Mouse (Mus musculus): ENCODE measurements around the gene Cyp27a1. TPM values are rescaled to one million over a fixed set of nuclear protein-coding genes. Genes with fewer than 3 reads are reported as not detected.
A peak's percentile ranks its signal among the peaks of the same experiment; 100 is the strongest.

The Cyp27a1 gene
- total and polyA plus RNA-seq, 2 experiments: 259 to 607 TPM

GRCm38 (mm10) chr1:74774062-74774461 lies 60.7 kb downstream of the Cyp27a1 start:
- WGBS: 51% methylated on average over 7 of the region's 7 CpGs

DNA sequence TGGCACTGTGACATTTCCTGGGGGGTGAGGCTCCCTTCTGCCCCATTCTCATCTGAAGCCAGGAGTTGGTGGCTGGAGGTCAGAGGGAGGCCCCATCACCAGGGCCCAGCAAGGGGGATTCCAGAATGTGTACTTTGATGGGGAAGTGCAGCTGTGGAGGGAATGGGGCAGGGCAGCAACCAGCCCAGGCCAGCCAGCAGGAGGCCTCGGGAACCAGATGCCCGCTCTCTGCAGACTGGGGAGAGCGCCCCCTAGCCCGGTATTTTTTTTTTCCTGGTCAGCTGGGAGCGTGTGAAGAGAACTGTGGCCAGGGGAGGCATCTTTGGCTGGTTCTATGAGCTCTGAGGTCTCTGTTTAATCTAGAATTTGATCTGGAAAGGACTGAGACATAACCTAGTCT lies 62.4 kb downstream of the Cyp27a1 start:
- H3K27me3 ChIP-seq (ENCODE audit: control insufficient read depth, insufficient read depth, low read length): peaks cover 15% of the 10 kb centered on the region

More at GRCm38 (mm10) chr1:74774062-74774461, 60.7 kb downstream of the Cyp27a1 start:
- H3K79me2 ChIP-seq (ENCODE audit: control insufficient read depth, insufficient read depth, low read length): no peaks in the 10 kb centered on the region
- H3K27ac ChIP-seq (replicated peaks; ENCODE audit: insufficient read depth, low read depth, low read length): no peak overlapping the region
- H3K4me3 ChIP-seq (ENCODE audit: insufficient read depth, low read depth, low read length): no peak overlapping the region
- H3K27me3 ChIP-seq (ENCODE audit: control insufficient read depth, insufficient read depth, low read length): peaks cover 23% of the 10 kb centered on the region
- TF ChIP-seq POLR2A (IDR thresholded peaks at IDR 0.05; ENCODE audit: extremely low read depth, insufficient read depth, low read length): no peak
- no peak for TF ChIP-seq CTCF (IDR thresholded peaks at IDR 0.05; ENCODE audit: low read depth, low read length)
- H3K9ac ChIP-seq (ENCODE audit: low read depth, low read length): no peak overlapping the region
- no peaks in the 10 kb centered on the region for H3K36me3 ChIP-seq (ENCODE audit: control insufficient read depth, insufficient read depth, low read length)
- H3K4me1 ChIP-seq (ENCODE audit: control insufficient read depth, insufficient read depth, low read length): peaks cover 3% of the 10 kb centered on the region; the same call in 1 of the 2 replicates
- DNase-seq (ENCODE audit: extremely low read depth, low read depth, low spot score): no peak

GRCm38 (mm10) chr1:74778934-74779486 lies 65.6 kb downstream of the Cyp27a1 start:
- Histone ChIP-seq H3K27ac (replicated peaks; ENCODE audit: insufficient read depth, low read depth, low read length) (no peak overlapping the region), H3K36me3 (ENCODE audit: control insufficient read depth, insufficient read depth, low read length) (no peaks in the 10 kb centered on the region), H3K4me1 (ENCODE audit: control insufficient read depth, insufficient read depth, low read length) (peaks cover under 1% of the 10 kb centered on the region; the same call in 1 of the 2 replicates), H3K4me3 (ENCODE audit: insufficient read depth, low read depth, low read length) (no peak overlapping the region), H3K79me2 (ENCODE audit: control insufficient read depth, insufficient read depth, low read length) (no peaks in the 10 kb centered on the region), H3K27me3 (ENCODE audit: control insufficient read depth, insufficient read depth, low read length) (peaks cover 5% of the 10 kb centered on the region), H3K9ac (ENCODE audit: low read depth, low read length) (no peak overlapping the region)
- 45% methylated on average over 3 of the region's 3 CpGs for WGBS
- TF ChIP-seq CTCF (IDR thresholded peaks at IDR 0.05; ENCODE audit: low read depth, low read length) (no peak), POLR2A (IDR thresholded peaks at IDR 0.05; ENCODE audit: extremely low read depth, insufficient read depth, low read length) (no peak)
- no peak for DNase-seq (ENCODE audit: extremely low read depth, low read depth, low spot score)

More for the DNA sequence above, 62.4 kb downstream of the Cyp27a1 start:
- Histone ChIP-seq H3K27ac (replicated peaks; ENCODE audit: insufficient read depth, low read depth, low read length) (no peak overlapping the region), H3K36me3 (ENCODE audit: control insufficient read depth, insufficient read depth, low read length) (no peaks in the 10 kb centered on the region), H3K4me3 (ENCODE audit: insufficient read depth, low read depth, low read length) (no peak overlapping the region), H3K9ac (ENCODE audit: low read depth, low read length) (no peak overlapping the region), H3K4me1 (ENCODE audit: control insufficient read depth, insufficient read depth, low read length) (peaks cover 3% of the 10 kb centered on the region; the same call in 1 of the 2 replicates), H3K79me2 (ENCODE audit: control insufficient read depth, insufficient read depth, low read length) (no peaks in the 10 kb centered on the region)
- WGBS: 24% methylated on average over 5 of the region's 5 CpGs
- TF ChIP-seq CTCF (IDR thresholded peaks at IDR 0.05; ENCODE audit: low read depth, low read length): peak; percentile 37
- no peak for TF ChIP-seq POLR2A (IDR thresholded peaks at IDR 0.05; ENCODE audit: extremely low read depth, insufficient read depth, low read length)
- no peak for DNase-seq (ENCODE audit: extremely low read depth, low read depth, low spot score)

- no peaks in the 10 kb centered on the region for H3K79me2 ChIP-seq (ENCODE audit: control insufficient read depth, insufficient read depth, low read length)
- WGBS: 35% methylated on average over 14 of the region's 14 CpGs
- H3K4me3 ChIP-seq (ENCODE audit: insufficient read depth, low read depth, low read length): no peak overlapping the region
- no peak overlapping the region for H3K27ac ChIP-seq (replicated peaks; ENCODE audit: insufficient read depth, low read depth, low read length)
- H3K27me3 ChIP-seq (ENCODE audit: control insufficient read depth, insufficient read depth, low read length): peaks cover 9% of the 10 kb centered on the region
- no peak for DNase-seq (ENCODE audit: extremely low read depth, low read depth, low spot score)
- H3K9ac ChIP-seq (ENCODE audit: low read depth, low read length): no peak overlapping the region
- H3K4me1 ChIP-seq (ENCODE audit: control insufficient read depth, insufficient read depth, low read length): peaks cover 4% of the 10 kb centered on the region; the same call in 1 of the 2 replicates
- no peaks in the 10 kb centered on the region for H3K36me3 ChIP-seq (ENCODE audit: control insufficient read depth, insufficient read depth, low read length)
- TF ChIP-seq POLR2A (IDR thresholded peaks at IDR 0.05; ENCODE audit: extremely low read depth, insufficient read depth, low read length) (no peak), CTCF (IDR thresholded peaks at IDR 0.05; ENCODE audit: low read depth, low read length) (no peak)
Measured at GRCm38 (mm10) chr1:74782045-74782444, 68.7 kb downstream of the Cyp27a1 start.

- TF ChIP-seq POLR2A (IDR thresholded peaks at IDR 0.05; ENCODE audit: extremely low read depth, insufficient read depth, low read length) (no peak), CTCF (IDR thresholded peaks at IDR 0.05; ENCODE audit: low read depth, low read length) (no peak)
- H3K4me3 ChIP-seq (ENCODE audit: insufficient read depth, low read depth, low read length): no peak overlapping the region
- no peak overlapping the region for H3K27ac ChIP-seq (replicated peaks; ENCODE audit: insufficient read depth, low read depth, low read length)
- no peaks in the 10 kb centered on the region for H3K36me3 ChIP-seq (ENCODE audit: control insufficient read depth, insufficient read depth, low read length)
- H3K79me2 ChIP-seq (ENCODE audit: control insufficient read depth, insufficient read depth, low read length): no peaks in the 10 kb centered on the region
- H3K9ac ChIP-seq (ENCODE audit: low read depth, low read length): no peak overlapping the region
- no peak for DNase-seq (ENCODE audit: extremely low read depth, low read depth, low spot score)
- WGBS: 12% methylated on average over 13 of the region's 13 CpGs
- peaks cover 4% of the 10 kb centered on the region; the same call in 1 of the 2 replicates for H3K4me1 ChIP-seq (ENCODE audit: control insufficient read depth, insufficient read depth, low read length)
- peaks cover 11% of the 10 kb centered on the region for H3K27me3 ChIP-seq (ENCODE audit: control insufficient read depth, insufficient read depth, low read length)
Measured at GRCm38 (mm10) chr1:74783554-74783953, 70.2 kb downstream of the Cyp27a1 start.
